Mouse (Mus musculus): Measurements from ENCODE around the gene Il22ra1. TPM values are rescaled to one million over a fixed set of nuclear protein-coding genes. Genes with fewer than 3 reads are reported as not detected.

The Il22ra1 gene
- polyA plus RNA-seq, 1 experiment from 2014 or later: 0.39 TPM

DNA sequence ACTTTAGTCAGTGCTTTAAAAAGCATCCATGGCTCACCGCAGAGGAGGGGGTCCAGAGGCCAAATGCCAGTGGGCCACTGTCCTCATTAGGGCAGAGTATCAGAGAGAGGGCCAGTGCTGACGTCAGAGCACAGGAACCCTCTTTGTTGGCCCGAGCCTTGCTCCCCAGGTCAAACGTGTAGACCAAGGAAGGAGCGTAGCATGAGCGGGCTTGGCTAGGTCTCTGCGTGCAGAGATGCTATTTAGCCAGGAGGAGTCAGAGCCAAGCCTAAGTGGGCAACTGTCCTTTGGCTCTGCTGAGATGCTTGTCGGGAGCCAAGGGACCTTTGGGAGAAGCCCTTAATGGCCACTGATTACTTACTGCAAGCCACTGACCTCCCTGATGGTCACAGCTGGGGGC lies 33.1 kb downstream of the Il22ra1 start:
- 78% methylated on average over 8 of the region's 8 CpGs for WGBS (ENCODE audit: insufficient replicate concordance)
- ATAC-seq (no peak), DNase-seq (no peak)
- H3K27ac ChIP-seq (ENCODE audit: low read depth): no peak overlapping the region
- no peak overlapping the region for H3K4me2 ChIP-seq (ENCODE audit: low read depth, low read length)
- H3K27me3 ChIP-seq (ENCODE audit: insufficient read depth, low read length): no peaks in the 10 kb centered on the region
- TF ChIP-seq EP300 (IDR thresholded peaks at IDR 0.05; ENCODE audit: low read depth) (no peak), CTCF (IDR thresholded peaks at IDR 0.05; ENCODE audit: low read depth) (no peak)
- no peak overlapping the region for H3K4me3 ChIP-seq (ENCODE audit: low read depth, low read length)
- H3K9ac ChIP-seq (replicated peaks): no peak overlapping the region
- H3K4me1 ChIP-seq (ENCODE audit: insufficient read depth): peaks cover 3% of the 10 kb centered on the region
- no peaks in the 10 kb centered on the region for H3K9me3 ChIP-seq (ENCODE audit: low read length)
- no peaks in the 10 kb centered on the region for H3K36me3 ChIP-seq (replicated peaks; ENCODE audit: insufficient read depth, low read length)

GRCm38 (mm10) chr4:135761569-135761968 lies 33.6 kb downstream of the Il22ra1 start:
- DNase-seq: no peak
- H3K27ac ChIP-seq (ENCODE audit: low read depth): no peak overlapping the region
- WGBS (ENCODE audit: insufficient replicate concordance): 81% methylated on average over 7 of the region's 7 CpGs
- ATAC-seq: no peak
- no peak overlapping the region for H3K4me3 ChIP-seq (ENCODE audit: low read depth, low read length)
- peaks cover 3% of the 10 kb centered on the region for H3K4me1 ChIP-seq (ENCODE audit: insufficient read depth)
- no peaks in the 10 kb centered on the region for H3K27me3 ChIP-seq (ENCODE audit: insufficient read depth, low read length)
- no peaks in the 10 kb centered on the region for H3K36me3 ChIP-seq (replicated peaks; ENCODE audit: insufficient read depth, low read length)
- H3K9me3 ChIP-seq (ENCODE audit: low read length): no peaks in the 10 kb centered on the region
- no peak overlapping the region for H3K9ac ChIP-seq (replicated peaks)
- H3K4me2 ChIP-seq (ENCODE audit: low read depth, low read length): no peak overlapping the region
- no peak for TF ChIP-seq CTCF (IDR thresholded peaks at IDR 0.05; ENCODE audit: low read depth)
- TF ChIP-seq EP300 (IDR thresholded peaks at IDR 0.05; ENCODE audit: low read depth): no peak

DNA sequence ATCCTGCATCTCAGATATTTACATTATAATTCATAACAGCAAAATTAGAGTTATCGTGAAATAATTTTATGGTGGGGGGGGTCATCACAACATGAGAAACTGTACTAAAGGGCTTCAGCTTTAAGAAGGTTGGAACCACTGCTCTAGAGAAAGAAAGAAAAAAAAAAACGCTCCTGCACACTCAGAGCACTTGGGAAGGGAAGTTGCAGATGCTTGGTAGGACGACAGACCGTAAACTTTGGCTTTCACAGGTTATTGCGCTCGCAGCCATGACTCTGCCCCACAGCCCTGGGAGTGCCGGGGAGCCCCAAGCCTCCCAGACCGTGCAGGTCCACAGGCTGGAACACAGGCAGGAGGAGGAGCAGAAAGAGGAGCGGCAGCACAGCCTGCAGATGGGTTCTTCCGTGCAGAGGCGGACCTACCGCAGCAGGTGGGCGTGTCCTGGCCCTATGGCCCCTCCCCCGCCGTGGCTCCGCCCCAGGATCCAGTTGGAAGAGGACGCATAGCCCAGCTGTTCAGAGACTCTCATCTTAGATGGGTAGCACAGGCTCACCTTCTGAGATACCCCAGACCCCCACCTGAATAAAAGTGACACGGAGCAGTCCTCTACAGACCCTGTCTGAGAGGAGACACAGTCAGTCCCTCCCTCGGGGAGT lies 34.4 kb downstream of the Il22ra1 start:
- Histone ChIP-seq H3K36me3 (replicated peaks; ENCODE audit: insufficient read depth, low read length) (no peaks in the 10 kb centered on the region), H3K4me2 (ENCODE audit: low read depth, low read length) (peak overlapping the region; percentile 56), H3K27me3 (ENCODE audit: insufficient read depth, low read length) (no peaks in the 10 kb centered on the region), H3K9ac (replicated peaks) (no peak overlapping the region), H3K4me1 (ENCODE audit: insufficient read depth) (peaks cover 3% of the 10 kb centered on the region), H3K27ac (ENCODE audit: low read depth) (no peak overlapping the region), H3K9me3 (ENCODE audit: low read length) (no peaks in the 10 kb centered on the region), H3K4me3 (ENCODE audit: low read depth, low read length) (no peak overlapping the region; the same call in 1 of the 2 replicates)
- WGBS (ENCODE audit: insufficient replicate concordance): 6% methylated on average over 19 of the region's 19 CpGs
- ATAC-seq (peak; percentile 83), DNase-seq (peak; percentile 87)
- TF ChIP-seq CTCF (IDR thresholded peaks at IDR 0.05; ENCODE audit: low read depth) (no peak), EP300 (IDR thresholded peaks at IDR 0.05; ENCODE audit: low read depth) (no peak)

DNA sequence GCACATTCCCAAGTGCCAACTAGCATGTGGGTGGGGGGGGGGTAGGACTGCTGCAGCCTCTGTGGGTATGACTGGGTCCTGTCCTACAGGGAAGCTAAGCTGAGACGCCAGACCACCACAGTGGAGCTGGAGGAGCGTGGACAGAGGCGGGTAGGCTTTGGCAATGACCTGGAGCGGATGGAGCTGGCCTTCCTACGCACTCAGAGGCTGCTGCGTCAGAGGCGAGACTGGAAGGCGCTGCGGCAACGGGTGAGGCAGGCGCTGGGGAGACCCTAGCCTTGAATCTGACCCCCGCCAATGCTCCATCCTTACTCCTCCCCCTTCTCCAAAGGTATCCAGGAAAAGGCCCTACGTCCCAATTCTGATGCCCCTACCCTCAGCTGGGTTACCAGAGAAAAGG lies 36.7 kb downstream of the Il22ra1 start:
- DNase-seq: no peak
- H3K27me3 ChIP-seq (ENCODE audit: insufficient read depth, low read length): no peaks in the 10 kb centered on the region
- no peaks in the 10 kb centered on the region; the same call in none of the 2 replicates for H3K4me1 ChIP-seq (ENCODE audit: insufficient read depth)
- H3K9ac ChIP-seq (replicated peaks): no peak overlapping the region
- WGBS (ENCODE audit: insufficient replicate concordance): 82% methylated on average over 12 of the region's 13 CpGs
- no peak overlapping the region for H3K4me2 ChIP-seq (ENCODE audit: low read depth, low read length)
- no peaks in the 10 kb centered on the region for H3K36me3 ChIP-seq (replicated peaks; ENCODE audit: insufficient read depth, low read length)
- no peak for ATAC-seq
- H3K4me3 ChIP-seq (ENCODE audit: low read depth, low read length): no peak overlapping the region
- H3K9me3 ChIP-seq (ENCODE audit: low read length): no peaks in the 10 kb centered on the region
- H3K27ac ChIP-seq (ENCODE audit: low read depth): no peak overlapping the region
- TF ChIP-seq CTCF (IDR thresholded peaks at IDR 0.05; ENCODE audit: low read depth) (no peak), EP300 (IDR thresholded peaks at IDR 0.05; ENCODE audit: low read depth) (no peak)

DNA sequence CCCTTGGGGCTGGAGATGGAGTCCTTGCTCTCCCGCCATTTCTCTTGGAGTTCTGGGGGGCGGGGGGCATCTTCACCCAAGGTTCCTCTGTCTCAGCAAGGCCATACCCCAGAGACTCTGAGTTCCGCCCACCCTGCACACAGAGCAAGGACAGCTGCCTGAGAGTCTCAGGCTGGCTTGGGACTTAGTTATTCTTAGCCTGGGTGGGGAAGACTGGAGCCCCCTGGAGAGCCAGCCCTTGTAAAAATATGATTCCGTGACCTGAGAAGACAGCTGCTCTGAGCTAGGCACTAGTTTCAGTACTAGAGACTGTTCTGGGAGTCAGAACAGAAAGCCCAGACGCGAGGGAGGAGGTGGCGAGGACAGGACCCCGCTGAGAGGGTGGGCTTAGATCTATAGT lies 37.7 kb downstream of the Il22ra1 start:
- H3K27me3 ChIP-seq (ENCODE audit: insufficient read depth, low read length): no peaks in the 10 kb centered on the region
- TF ChIP-seq EP300 (IDR thresholded peaks at IDR 0.05; ENCODE audit: low read depth) (no peak), CTCF (IDR thresholded peaks at IDR 0.05; ENCODE audit: low read depth) (no peak)
- H3K4me2 ChIP-seq (ENCODE audit: low read depth, low read length): no peak overlapping the region
- DNase-seq: no peak
- no peaks in the 10 kb centered on the region for H3K9me3 ChIP-seq (ENCODE audit: low read length)
- H3K9ac ChIP-seq (replicated peaks): no peak overlapping the region
- H3K4me3 ChIP-seq (ENCODE audit: low read depth, low read length): no peak overlapping the region
- 78% methylated on average over 8 of the region's 8 CpGs for WGBS (ENCODE audit: insufficient replicate concordance)
- no peaks in the 10 kb centered on the region for H3K36me3 ChIP-seq (replicated peaks; ENCODE audit: insufficient read depth, low read length)
- no peak for ATAC-seq
- H3K27ac ChIP-seq (ENCODE audit: low read depth): no peak overlapping the region
- no peaks in the 10 kb centered on the region; the same call in none of the 2 replicates for H3K4me1 ChIP-seq (ENCODE audit: insufficient read depth)

DNA sequence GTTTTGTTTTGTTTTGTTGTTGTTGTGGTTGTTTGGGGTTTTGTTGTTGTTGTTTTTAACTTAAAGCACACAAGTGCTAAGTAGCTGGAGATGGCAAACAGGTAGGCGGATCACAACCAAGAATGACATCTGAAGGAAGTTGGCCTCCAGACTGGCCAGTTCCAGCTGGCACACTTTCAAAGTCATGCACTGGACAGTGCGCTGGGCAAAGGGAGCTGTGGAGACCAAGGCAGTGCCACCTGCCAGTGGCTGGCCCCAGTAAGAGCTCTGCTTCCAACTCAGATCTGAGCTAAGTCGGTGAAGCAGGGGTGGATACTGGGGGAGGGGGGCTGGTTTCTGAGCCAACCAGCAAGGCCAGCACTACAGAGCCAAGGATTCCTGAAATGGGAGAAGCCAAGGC lies 39.0 kb downstream of the Il22ra1 start:
- Histone ChIP-seq H3K4me2 (ENCODE audit: low read depth, low read length) (no peak overlapping the region), H3K9ac (replicated peaks) (no peak overlapping the region), H3K9me3 (ENCODE audit: low read length) (no peaks in the 10 kb centered on the region), H3K27ac (ENCODE audit: low read depth) (no peak overlapping the region), H3K27me3 (ENCODE audit: insufficient read depth, low read length) (no peaks in the 10 kb centered on the region), H3K4me3 (ENCODE audit: low read depth, low read length) (no peak overlapping the region), H3K4me1 (ENCODE audit: insufficient read depth) (no peaks in the 10 kb centered on the region; the same call in none of the 2 replicates), H3K36me3 (replicated peaks; ENCODE audit: insufficient read depth, low read length) (no peaks in the 10 kb centered on the region)
- WGBS (ENCODE audit: insufficient replicate concordance): 77% methylated on average over 3 of the region's 3 CpGs
- DNase-seq (no peak), ATAC-seq (no peak)
- TF ChIP-seq EP300 (IDR thresholded peaks at IDR 0.05; ENCODE audit: low read depth) (no peak), CTCF (IDR thresholded peaks at IDR 0.05; ENCODE audit: low read depth) (no peak)
